Mouse (Mus musculus): ENCODE measurements at regions not wholly inside any gene's neighbourhood (a gene's known extent, or its start where the extent isn't known, plus 50 kb on each side); places are given as distances from the start of the nearest gene placed in this dataset.

DNA sequence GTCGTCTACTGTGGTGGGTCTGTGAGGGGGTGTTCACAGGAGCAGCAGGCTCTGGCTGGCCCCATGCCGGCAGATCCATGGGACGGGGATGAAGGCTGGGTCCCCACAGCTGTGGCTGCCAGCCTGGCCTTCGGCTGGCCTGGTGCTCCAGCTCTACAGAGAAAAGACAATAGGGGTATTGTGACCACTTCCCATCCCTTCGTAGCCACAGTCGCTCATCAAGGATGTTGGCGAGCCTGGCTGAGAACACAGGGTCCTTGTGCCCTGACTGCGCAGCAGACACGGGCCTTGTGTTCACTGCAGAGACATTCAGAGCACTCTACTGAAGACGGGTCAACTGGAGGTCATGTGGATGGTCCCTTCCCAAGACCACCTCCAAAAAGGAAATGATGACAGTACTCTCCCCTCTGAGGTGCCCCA lies 102.4 kb upstream of the 1700021F07Rik start:
- H3K27ac ChIP-seq (ENCODE audit: control insufficient read depth, low read depth, low read length) = no peak overlapping the region
- no peak for DNase-seq (ENCODE audit: low read depth, low spot score)
- H3K36me3 ChIP-seq (ENCODE audit: control insufficient read depth in 1 of 2, insufficient read depth in 2 of 2, low read length in 2 of 2) = no peaks in the 10 kb centered on the region
- H3K9ac ChIP-seq (ENCODE audit: control insufficient read depth, low read depth, low read length, poor library complexity, severe bottlenecking) = no peak overlapping the region
- H3K4me1 ChIP-seq (ENCODE audit: control insufficient read depth in 1 of 2, insufficient read depth in 2 of 2, low read length in 2 of 2) = no peaks in the 10 kb centered on the region
- H3K27me3 ChIP-seq (ENCODE audit: control insufficient read depth in 1 of 2, insufficient read depth in 2 of 2, low read length in 2 of 2) = no peaks in the 10 kb centered on the region
- H3K4me3 ChIP-seq (ENCODE audit: control insufficient read depth in 1 of 2, insufficient read depth in 1 of 2, low read depth in 2 of 2, low read length in 2 of 2) = no peak overlapping the region
- no peak for TF ChIP-seq ZKSCAN1 (IDR thresholded peaks at IDR 0.05; ENCODE audit: low read depth, low read length)
- TF ChIP-seq MAFK (IDR thresholded peaks at IDR 0.05; ENCODE audit: borderline replicate concordance, low read depth, low read length) = no peak
- no peak for TF ChIP-seq ZC3H11A (IDR thresholded peaks at IDR 0.05; ENCODE audit: low read depth, low read length)
- no peak for TF ChIP-seq EP300 (IDR thresholded peaks at IDR 0.05; ENCODE audit: low read depth in 1 of 2, low read length in 2 of 2)
- TF ChIP-seq SIN3A (IDR thresholded peaks at IDR 0.05; ENCODE audit: low read length) = no peak
- TF ChIP-seq CTCF (IDR thresholded peaks at IDR 0.05 in 2 of 3, conservative IDR thresholded peaks at IDR 0.05 in 1 of 3; ENCODE audit: control insufficient read depth in 1 of 3, insufficient read depth in 1 of 3, low read depth in 2 of 3, low read length in 3 of 3, poor library complexity in 1 of 3, severe bottlenecking in 1 of 3) = no peak
- no peak for TF ChIP-seq RAD21 (IDR thresholded peaks at IDR 0.05; ENCODE audit: low read depth, low read length)
- no peak for TF ChIP-seq BHLHE40 (IDR thresholded peaks at IDR 0.05; ENCODE audit: borderline replicate concordance, low read depth, low read length)
- no peak for TF ChIP-seq GATA1 (IDR thresholded peaks at IDR 0.05; ENCODE audit: low read depth, low read length)
- TF ChIP-seq HCFC1 (IDR thresholded peaks at IDR 0.05; ENCODE audit: low read depth, low read length) = no peak
- TF ChIP-seq POLR2AphosphoS5 (IDR thresholded peaks at IDR 0.05; ENCODE audit: borderline replicate concordance, low read depth, low read length) = no peak
- no peak for TF ChIP-seq TBP (IDR thresholded peaks at IDR 0.05; ENCODE audit: low read depth, low read length)
- TF ChIP-seq CHD1 (IDR thresholded peaks at IDR 0.05; ENCODE audit: low read depth, low read length) = no peak
- H3K79me2 ChIP-seq (ENCODE audit: control insufficient read depth, insufficient read depth, low read length, poor library complexity) = no peaks in the 10 kb centered on the region
- H3K9me3 ChIP-seq (replicated peaks; ENCODE audit: insufficient read depth, low read length) = no peaks in the 10 kb centered on the region

GRCm38 (mm10) chr2:173420481-173420880 lies 101.9 kb upstream of the 1700021F07Rik start:
- H3K9ac ChIP-seq (ENCODE audit: control insufficient read depth, low read depth, low read length, poor library complexity, severe bottlenecking) = no peak overlapping the region
- H3K27ac ChIP-seq (ENCODE audit: control insufficient read depth, low read depth, low read length) = no peak overlapping the region
- H3K27me3 ChIP-seq (ENCODE audit: control insufficient read depth in 1 of 2, insufficient read depth in 2 of 2, low read length in 2 of 2) = no peaks in the 10 kb centered on the region
- no peak for DNase-seq (ENCODE audit: low read depth, low spot score)
- no peak for TF ChIP-seq POLR2AphosphoS5 (IDR thresholded peaks at IDR 0.05; ENCODE audit: borderline replicate concordance, low read depth, low read length)
- no peak for TF ChIP-seq MAFK (IDR thresholded peaks at IDR 0.05; ENCODE audit: borderline replicate concordance, low read depth, low read length)
- TF ChIP-seq SMC3 (IDR thresholded peaks at IDR 0.05; ENCODE audit: low read depth, low read length) = no peak
- TF ChIP-seq GATA1 (IDR thresholded peaks at IDR 0.05; ENCODE audit: low read depth, low read length) = no peak
- TF ChIP-seq ETS1 (IDR thresholded peaks at IDR 0.05; ENCODE audit: low read depth, low read length) = no peak
- no peak for TF ChIP-seq EP300 (IDR thresholded peaks at IDR 0.05; ENCODE audit: low read depth in 1 of 2, low read length in 2 of 2)
- no peak for TF ChIP-seq USF1 (IDR thresholded peaks at IDR 0.05; ENCODE audit: low read depth, low read length)
- no peak for TF ChIP-seq MYB (IDR thresholded peaks at IDR 0.05; ENCODE audit: low read depth, low read length)
- TF ChIP-seq CTCF (IDR thresholded peaks at IDR 0.05 in 2 of 3, conservative IDR thresholded peaks at IDR 0.05 in 1 of 3; ENCODE audit: control insufficient read depth in 1 of 3, insufficient read depth in 1 of 3, low read depth in 2 of 3, low read length in 3 of 3, poor library complexity in 1 of 3, severe bottlenecking in 1 of 3) = no peak
- no peak for TF ChIP-seq BHLHE40 (IDR thresholded peaks at IDR 0.05; ENCODE audit: borderline replicate concordance, low read depth, low read length)
- TF ChIP-seq UBTF (IDR thresholded peaks at IDR 0.05; ENCODE audit: borderline replicate concordance, insufficient read depth, low read depth, low read length) = no peak
- TF ChIP-seq ZKSCAN1 (IDR thresholded peaks at IDR 0.05; ENCODE audit: low read depth, low read length) = no peak
- no peak for TF ChIP-seq JUND (IDR thresholded peaks at IDR 0.05; ENCODE audit: low read depth, low read length)
- TF ChIP-seq MAZ (IDR thresholded peaks at IDR 0.05; ENCODE audit: low read depth, low read length) = no peak
- no peak for TF ChIP-seq HCFC1 (IDR thresholded peaks at IDR 0.05; ENCODE audit: low read depth, low read length)
- TF ChIP-seq ZC3H11A (IDR thresholded peaks at IDR 0.05; ENCODE audit: low read depth, low read length) = no peak
- TF ChIP-seq SIN3A (IDR thresholded peaks at IDR 0.05; ENCODE audit: low read length) = no peak
- TF ChIP-seq RCOR1 (IDR thresholded peaks at IDR 0.05; ENCODE audit: low read depth, low read length) = no peak
- no peaks in the 10 kb centered on the region for H3K36me3 ChIP-seq (ENCODE audit: control insufficient read depth in 1 of 2, insufficient read depth in 2 of 2, low read length in 2 of 2)
- no peaks in the 10 kb centered on the region for H3K79me2 ChIP-seq (ENCODE audit: control insufficient read depth, insufficient read depth, low read length, poor library complexity)
- H3K4me1 ChIP-seq (ENCODE audit: control insufficient read depth in 1 of 2, insufficient read depth in 2 of 2, low read length in 2 of 2) = no peaks in the 10 kb centered on the region
- no peaks in the 10 kb centered on the region for H3K9me3 ChIP-seq (replicated peaks; ENCODE audit: insufficient read depth, low read length)
- no peak overlapping the region for H3K4me3 ChIP-seq (ENCODE audit: control insufficient read depth in 1 of 2, insufficient read depth in 1 of 2, low read depth in 2 of 2, low read length in 2 of 2)
